Mouse (Mus musculus) forebrain, embryonic 10.5 days (tissue): ENCODE data around the gene Gm3047. TPM values are rescaled to one million over a fixed set of nuclear protein-coding genes. Genes with fewer than 3 reads are reported as not detected.
"Not testable (repeated sequence)": the region's sequence is repeated elsewhere in the genome, so short reads cannot be mapped to it uniquely, and the experiment has no call there.

Source experiments
- DNase-seq: peaks from one replicate; pipeline ENCODE4 v3.0.0-alpha.2; 2017; ENCODE audit warnings: low spot score; ENCODE audit errors: extremely low spot score
- H3K27ac ChIP-seq: fragments of 300-500 bp; sonication (generic); 2 replicates; pipeline ENCODE4 v1.5.1; 2016; ENCODE audit warnings: mild to moderate bottlenecking
- H3K27me3 ChIP-seq: fragments of 300-500 bp; sonication (generic); 2 replicates; pipeline ENCODE4 v1.6.1; 2016; ENCODE audit warnings: mild to moderate bottlenecking; ENCODE audit not compliant: poor library complexity, severe bottlenecking
- H3K36me3 ChIP-seq: fragments of 300-500 bp; sonication (generic); replicated peaks from 2 replicates; pipeline ENCODE4 v1.6.1; 2016; ENCODE audit warnings: mild to moderate bottlenecking, moderate library complexity
- H3K4me1 ChIP-seq: fragments of 300-500 bp; sonication (generic); 2 replicates; pipeline ENCODE4 v1.6.1; 2016
- H3K4me3 ChIP-seq: fragments of 300-500 bp; sonication (generic); 2 replicates; pipeline ENCODE4 v1.5.1; 2016; ENCODE audit warnings: mild to moderate bottlenecking, moderate library complexity
- H3K9me3 ChIP-seq: fragments of 300-500 bp; sonication (generic); 2 replicates; pipeline ENCODE4 v1.6.1; 2016; ENCODE audit warnings: mild to moderate bottlenecking, moderate library complexity
- WGBS: fragments of 180-500 bp; shearing (Covaris S2); methylation state at CpG from one replicate; pipeline ENCODE4 v1.1.7; 2016; 5-methylcytosine and 5-hydroxymethylcytosine counted together
- polyA plus RNA-seq: library from polyadenylated mRNA; unstranded; fragments of >200 nt; fragmentation: Nextera tagmentation; extraction: Ambion mirVana; gene quantifications from 2 replicates; pipeline ENCODE4 v1.2.1, GENCODE M21; 2016

Gm3047 gene
- not detected in 2 replicates for polyA plus RNA-seq

DNA sequence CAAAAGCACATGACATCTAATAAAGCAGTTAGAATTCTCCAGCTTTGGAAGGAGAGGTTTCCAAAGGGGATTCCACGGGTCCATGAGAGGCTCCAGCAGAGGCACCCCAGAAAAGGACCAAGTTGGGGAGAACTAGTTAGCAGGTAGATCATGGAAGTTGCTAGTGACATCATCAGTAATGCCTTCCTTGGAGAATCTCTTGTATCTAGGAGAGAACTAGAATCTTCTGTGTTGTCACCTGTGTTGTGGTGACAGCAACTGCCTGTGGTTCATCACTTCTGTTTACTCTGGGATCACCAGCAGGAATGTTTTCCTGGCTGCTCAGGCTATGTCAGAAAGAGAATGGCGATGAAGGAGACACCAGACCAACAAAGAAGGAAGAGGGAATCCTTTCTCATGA is at the start of gene Gm3047:
Gene Gm3047 (plus strand): TSS at position 301 of the 400 bp plus-strand sequence.
- H3K9me3 ChIP-seq, H3K27ac ChIP-seq, DNase-seq, H3K36me3 ChIP-seq, H3K4me3 ChIP-seq, H3K27me3 ChIP-seq, H3K4me1 ChIP-seq: not testable (repeated sequence)
- WGBS = no CpG with 5 or more reads among the region's 2 CpGs

Other genes with a start within 250 kb of the Gm3047 start
- gene Gm3149, start 238.1 kb upstream of the Gm3047 start, polyA plus RNA-seq = not detected in 2 replicates
- 0.72 and 0.87 TPM in 2 replicates for gene 2610042L04Rik, start 220.6 kb upstream of the Gm3047 start, polyA plus RNA-seq
- not detected in 2 replicates for gene Gm3159, start 157.9 kb upstream of the Gm3047 start, polyA plus RNA-seq
- gene Gm3164, start 140.0 kb upstream of the Gm3047 start, polyA plus RNA-seq = 0.86 and 0.90 TPM in 2 replicates
- gene Gm3173, start 124.4 kb upstream of the Gm3047 start, polyA plus RNA-seq = not detected in 2 replicates
- gene Gm3182, start 73.7 kb upstream of the Gm3047 start, polyA plus RNA-seq = not detected in 2 replicates
- not detected in 2 replicates for gene Gm8159, start 76.9 kb downstream of the Gm3047 start, polyA plus RNA-seq
- gene Gm3239, start 108.8 kb downstream of the Gm3047 start, polyA plus RNA-seq = not detected in 2 replicates
- not detected in 2 replicates for gene Gm7876, start 153.8 kb downstream of the Gm3047 start, polyA plus RNA-seq
- 0.64 and 0.79 TPM in 2 replicates for gene Gm3252, start 171.4 kb downstream of the Gm3047 start, polyA plus RNA-seq
- not detected in 2 replicates for gene Gm9602, start 220.9 kb downstream of the Gm3047 start, polyA plus RNA-seq